Mouse (Mus musculus): ENCODE measurements around the gene Olfr1250. TPM values are rescaled to one million over a fixed set of nuclear protein-coding genes. Genes with fewer than 3 reads are reported as not detected.
"Not testable (repeated sequence)": the region's sequence is repeated elsewhere in the genome, so short reads cannot be mapped to it uniquely, and the experiment has no call there.

The Olfr1250 gene
- total RNA-seq (2021), result under 1 TPM; 0.07 to 0.15 TPM
- long read RNA-seq, experiment 1, result 0 reads
- long read RNA-seq, experiment 2, result 0 reads

DNA sequence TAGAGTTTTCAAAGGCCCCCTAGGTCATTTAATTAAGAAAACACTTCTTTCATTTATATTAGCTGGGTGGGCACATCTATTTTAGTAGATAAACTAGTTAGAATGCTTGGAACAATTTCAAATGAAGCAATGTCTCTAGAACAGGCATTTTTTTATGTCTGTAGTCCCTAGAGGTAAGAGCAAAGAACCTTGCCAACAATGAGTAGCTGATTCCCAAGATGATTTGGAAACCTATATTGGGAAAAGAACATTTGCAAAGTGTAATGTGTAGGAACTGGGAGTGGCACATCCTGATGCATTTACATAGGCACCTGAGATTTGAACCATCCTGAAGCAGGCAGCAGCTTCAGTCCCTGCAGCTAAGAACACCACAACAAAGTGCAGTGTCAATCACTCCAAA is at the start of gene Olfr1250:
TSS of gene Olfr1250 (minus strand) at position 101 of the 400 bp plus-strand sequence.
- intact Hi-C loops (cut with DNase I), result loop anchor here (2.0 kb wide), 1 partner anchor 37 kb away; no protein-coding TSS in a partner anchor

DNA sequence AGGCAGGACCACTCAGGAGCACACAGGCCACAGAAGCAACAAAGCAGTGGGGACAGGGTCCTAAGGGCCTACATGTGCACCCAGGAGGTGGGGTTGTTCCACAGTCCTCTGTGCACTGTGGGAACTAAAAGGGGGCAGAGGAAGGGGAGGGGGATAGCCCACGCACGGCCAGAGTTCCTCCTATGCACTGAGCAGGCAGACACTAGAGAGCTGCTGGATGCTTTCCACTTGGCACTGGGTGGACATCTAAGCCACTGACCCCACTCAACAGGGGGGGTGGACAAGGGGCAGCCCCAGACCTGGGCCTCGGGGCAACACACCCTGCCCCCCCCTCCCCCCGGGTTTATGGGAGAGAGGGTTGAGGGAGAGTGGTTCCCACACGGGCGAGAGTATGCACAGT is 30.7 kb upstream of the Olfr1250 start:
- no peak for DNase-seq (ENCODE audit: low spot score in 2 of 2)
- intact Hi-C loops (cut with DNase I), result no loop called here

More for the DNA sequence above, at the start of gene Olfr1250:
- DNase-seq (ENCODE audit: low spot score in 2 of 2), result no peak

DNA sequence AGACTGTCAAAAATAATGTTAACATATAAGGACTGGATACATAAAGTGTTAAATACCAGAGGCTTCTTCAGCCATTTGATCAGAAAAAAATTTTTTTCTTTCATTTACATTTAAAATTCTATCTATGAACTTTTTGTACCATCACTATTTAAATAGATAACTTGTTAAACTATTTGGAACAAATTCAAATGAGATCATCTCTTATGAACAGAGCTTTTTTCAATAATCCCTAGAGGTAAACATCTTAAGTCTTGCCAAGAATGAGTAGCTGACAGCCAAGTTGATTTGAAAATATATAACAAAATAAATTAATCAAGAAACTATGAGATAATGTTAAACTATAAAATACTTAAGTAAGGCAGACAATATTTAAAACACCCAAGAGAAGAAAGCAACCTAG is 10.6 kb upstream of the Olfr1250 start, which contains the start of gene Olfr1251:
TSS of gene Olfr1251 (minus strand) at position 101 of the 400 bp plus-strand sequence.
- intact Hi-C loops (cut with DNase I), result no loop called here

DNA sequence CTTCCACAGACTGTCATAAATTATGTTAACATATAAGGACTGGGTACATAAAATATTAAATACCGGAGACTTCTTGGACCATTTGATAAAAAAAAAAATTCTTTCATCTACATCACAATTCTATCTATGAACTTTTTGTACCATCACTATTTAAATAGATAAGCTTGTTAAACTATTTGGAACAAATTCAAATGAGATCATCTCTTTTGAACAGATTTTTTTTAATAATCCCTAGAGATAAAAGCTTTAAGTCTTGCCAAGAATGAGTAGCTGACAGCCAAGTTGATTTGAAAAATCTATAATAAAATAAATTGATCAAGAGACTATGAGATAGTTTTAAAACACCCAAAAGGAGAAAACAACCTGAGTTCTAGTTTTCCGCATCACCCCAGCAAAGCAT is 26.4 kb downstream of the Olfr1250 start, which contains the start of gene Olfr1249:
TSS of gene Olfr1249 (minus strand) at position 101 of the 400 bp plus-strand sequence.
- DNase-seq (ENCODE audit: low spot score in 2 of 2), result no peak
- intact Hi-C loops (cut with DNase I), result no loop called here

More for the DNA sequence above, 10.6 kb upstream of the Olfr1250 start, which contains the start of gene Olfr1251:
- no peak for DNase-seq (ENCODE audit: low spot score in 2 of 2)

DNA sequence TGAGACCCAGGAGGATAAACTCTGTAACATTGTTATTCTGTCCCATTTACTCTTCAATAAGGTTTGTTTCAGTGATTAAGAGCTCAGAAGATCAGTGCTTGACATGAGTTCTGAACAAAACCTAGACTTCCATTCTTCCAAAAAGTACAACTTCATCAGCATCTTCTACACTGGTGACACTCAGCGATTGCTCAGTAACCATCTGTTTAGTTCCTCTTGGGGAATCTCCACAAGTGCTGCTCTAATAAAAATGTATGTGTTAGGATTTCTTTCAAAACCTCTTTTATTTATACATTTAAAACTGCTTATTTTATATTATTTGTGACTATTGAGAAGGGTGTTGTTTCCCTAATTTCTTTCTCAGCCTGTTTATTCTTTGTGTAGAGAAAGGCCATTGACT is 43.1 kb downstream of the Olfr1250 start, which contains the start of gene Olfr1248:
TSS of gene Olfr1248 (minus strand) at position 101 of the 400 bp plus-strand sequence.
- intact Hi-C loops (cut with DNase I); DNase-seq (ENCODE audit: low spot score in 2 of 2): not testable (repeated sequence)

DNA sequence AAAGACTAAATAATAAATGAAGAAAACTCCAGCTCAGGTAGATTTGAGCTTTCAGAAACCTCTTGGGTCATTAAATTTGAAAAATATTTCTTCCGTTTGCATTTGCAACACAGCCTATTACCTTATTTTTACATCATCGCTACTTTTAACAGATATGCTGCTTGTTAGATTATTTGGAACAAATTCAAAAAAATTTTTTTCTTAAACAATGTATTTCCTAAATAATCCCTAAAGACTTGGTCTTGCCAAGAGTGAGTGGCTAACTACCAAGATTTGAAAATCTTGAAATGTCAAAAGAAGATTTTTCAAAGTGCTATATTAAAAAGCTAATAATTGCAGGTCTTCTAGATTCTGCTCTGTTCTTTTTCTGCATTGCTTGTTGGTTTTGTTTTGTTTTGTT is 47.2 kb downstream of the Olfr1250 start, which contains the start of gene Olfr1247:
TSS of gene Olfr1247 (minus strand) at position 101 of the 400 bp plus-strand sequence.
- no peak for DNase-seq (ENCODE audit: low spot score in 2 of 2)
- intact Hi-C loops (cut with DNase I), result no loop called here

Other genes starting within 250 kb of the Olfr1250 start
- gene Olfr1239, start 241.1 kb downstream of the Olfr1250 start, total RNA-seq (2021), result not detected
- not detected for gene Olfr1240, start 218.5 kb downstream of the Olfr1250 start, total RNA-seq (2021)
- gene Olfr1241, start 174.3 kb downstream of the Olfr1250 start, total RNA-seq (2021), result not detected
- not detected for gene Olfr1242, start 163.1 kb downstream of the Olfr1250 start, total RNA-seq (2021)
- gene Olfr1243, start 130.0 kb downstream of the Olfr1250 start, total RNA-seq (2021), result not detected
- not detected for gene Olfr1245, start 83.0 kb downstream of the Olfr1250 start, total RNA-seq (2021)
- gene Olfr1246, start 68.3 kb downstream of the Olfr1250 start, total RNA-seq (2021), result not detected
- under 1 TPM; 0.06 to 0.11 TPM for gene Olfr1247, start 47.3 kb downstream of the Olfr1250 start, total RNA-seq (2021)
- gene Olfr1248, start 43.2 kb downstream of the Olfr1250 start, total RNA-seq (2021), result not detected
- gene Olfr1249, start 26.5 kb downstream of the Olfr1250 start, total RNA-seq (2021), result not detected
- gene Olfr1251, start 10.5 kb upstream of the Olfr1250 start, total RNA-seq (2021), result not detected
- not detected for gene Olfr1252, start 63.5 kb upstream of the Olfr1250 start, total RNA-seq (2021)
- gene Olfr1253, start 95.6 kb upstream of the Olfr1250 start, total RNA-seq (2021), result not detected
- not detected for gene Olfr1254, start 132.2 kb upstream of the Olfr1250 start, total RNA-seq (2021)
- not detected for gene Olfr1255, start 150.6 kb upstream of the Olfr1250 start, total RNA-seq (2021)
- gene Olfr1256, start 180.1 kb upstream of the Olfr1250 start, total RNA-seq (2021), result under 1 TPM in 1 of 2 experiments, not detected in 1; 0.04 TPM
- not detected for gene Olfr48, start 186.7 kb upstream of the Olfr1250 start, total RNA-seq (2021)
- gene Olfr1257, start 217.0 kb upstream of the Olfr1250 start, total RNA-seq (2021), result not detected

Measured in left cerebral cortex, postnatal 14 days (tissue).